Mouse (Mus musculus) embryonic fibroblast, embryonic 13.5 days (primary cell): Measurements from ENCODE around the gene Ubxn1.

Source experiments
- CTCF ChIP-seq: IDR thresholded peaks from 2 replicates; pipeline ENCODE4 v1.5.1; 2011; ENCODE audit warnings: mild to moderate bottlenecking, control low read depth, low read length, moderate library complexity, borderline replicate concordance; ENCODE audit not compliant: insufficient read depth
- POLR2A ChIP-seq: IDR thresholded peaks from 2 replicates; pipeline ENCODE4 v1.6.1; 2011; ENCODE audit warnings: low read depth, mild to moderate bottlenecking, control low read depth, low read length, moderate library complexity

GRCm38 (mm10) chr19:8864265-8864664 is 7.0 kb upstream of the Ubxn1 start:
- TF ChIP-seq CTCF = no peak
- no peak for TF ChIP-seq POLR2A
